Mouse (Mus musculus) liver, postnatal 0 days (tissue): ENCODE measurements at regions not wholly inside any gene's neighbourhood (a gene's known extent, or its start where the extent isn't known, plus 50 kb on each side); places are given as distances from the start of the nearest gene placed in this dataset.

Experiments
- CTCF ChIP-seq: sonication (generic); IDR thresholded peaks from 2 replicates; pipeline ENCODE4 v1.5.1; 2016; ENCODE audit warnings: antibody characterized with exemption, low read depth
- EP300 ChIP-seq: IDR thresholded peaks from 2 replicates; pipeline ENCODE4 v1.6.1; 2016; ENCODE audit warnings: antibody characterized with exemption, low read depth, mild to moderate bottlenecking

DNA sequence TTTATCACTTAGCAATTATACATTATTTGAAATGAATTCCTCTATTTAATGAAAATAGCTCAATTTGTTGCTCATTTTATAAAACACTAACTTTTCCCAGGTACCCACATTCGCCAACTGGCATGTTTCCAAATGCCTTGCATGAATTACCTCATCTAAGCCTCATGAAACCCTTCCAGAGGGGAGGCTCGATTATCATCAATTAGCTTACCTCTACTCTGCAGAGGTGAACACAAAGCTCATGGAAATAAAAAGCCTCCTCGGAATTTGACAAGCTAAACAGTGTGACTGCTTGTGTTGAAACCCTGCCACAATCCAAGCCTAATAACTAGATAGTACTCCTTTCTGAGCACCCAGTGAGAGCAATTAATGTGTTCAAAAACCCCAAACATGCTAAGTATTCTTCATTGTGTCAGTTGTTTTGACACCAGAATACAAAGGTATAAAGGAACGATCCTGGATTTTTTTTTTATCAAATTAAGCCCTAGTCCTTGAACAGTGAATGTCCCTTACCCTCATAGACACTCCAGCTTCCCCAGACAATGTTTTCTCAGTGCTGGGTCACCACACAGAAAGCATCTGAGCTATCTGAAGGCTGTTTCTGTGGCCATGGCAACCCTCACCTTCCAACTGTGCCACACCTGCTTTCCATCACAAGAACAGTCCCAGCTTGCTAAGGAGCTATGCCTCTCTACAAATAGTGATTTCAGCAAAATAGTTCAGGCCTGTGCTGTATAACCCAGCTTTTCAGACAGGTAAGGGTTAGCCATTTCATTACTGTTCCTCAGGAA lies 530.4 kb downstream of the Rapgef2 start:
- no peak for TF ChIP-seq CTCF
- TF ChIP-seq EP300: no peak
